Mouse (Mus musculus) bone marrow macrophage, adult 2 months (primary cell): Measurements from ENCODE around the gene Gcdh. TPM values are rescaled to one million over a fixed set of nuclear protein-coding genes. Genes with fewer than 3 reads are reported as not detected.
A peak's percentile ranks its signal among the peaks of the same experiment; 100 is the strongest.

Experiments
- H3K27ac ChIP-seq: 2 replicates; pipeline ENCODE4 v1.5.1; 2012; ENCODE audit warnings: low read depth, low read length; ENCODE audit not compliant: insufficient read depth
- H3K4me1 ChIP-seq: 2 replicates; pipeline ENCODE4 v1.6.1; 2012; ENCODE audit warnings: low read length; ENCODE audit not compliant: control insufficient read depth, insufficient read depth
- H3K4me3 ChIP-seq: 2 replicates; pipeline ENCODE4 v1.5.1; 2012; ENCODE audit warnings: mild to moderate bottlenecking, low read length, moderate library complexity; ENCODE audit not compliant: insufficient read depth
- CTCF ChIP-seq: IDR thresholded peaks from 2 replicates; pipeline ENCODE4 v1.5.1; 2012; ENCODE audit warnings: low read depth, mild to moderate bottlenecking, low read length, moderate library complexity
- POLR2A ChIP-seq: IDR thresholded peaks from 2 replicates; pipeline ENCODE4 v1.6.1; 2012; ENCODE audit warnings: mild to moderate bottlenecking, low read depth, low read length, borderline replicate concordance
- polyA plus RNA-seq: library from polyadenylated mRNA; stranded (reverse); fragments of >200 nt; gene quantifications from 2 replicates; pipeline ENCODE4 v1.2.4, GENCODE M21; 2012; ENCODE audit not compliant: missing spikeins, insufficient read depth, insufficient read length

Gcdh gene
- 13.4 and 17.6 TPM in 2 replicates for polyA plus RNA-seq

DNA sequence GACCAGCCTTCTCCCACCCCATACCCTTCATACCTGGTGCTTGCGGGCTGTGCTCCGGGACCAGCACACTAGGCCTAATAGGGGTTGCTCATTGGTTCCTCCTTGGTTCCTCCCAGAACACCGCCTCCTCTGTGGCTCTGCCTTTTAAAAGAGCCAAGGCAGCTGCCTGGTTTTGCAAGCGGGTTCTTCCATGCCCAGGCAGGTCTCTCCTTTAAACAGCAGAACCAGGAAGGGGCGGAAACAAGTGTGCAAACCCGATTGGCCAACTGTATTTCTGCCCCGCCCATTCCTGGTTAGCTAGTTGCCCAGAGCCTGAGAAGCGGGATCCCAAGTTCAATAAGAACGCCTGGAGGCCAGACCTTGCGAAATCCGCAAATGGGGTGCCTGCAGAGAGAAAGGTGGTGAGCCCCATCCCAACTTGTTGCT, at the start of gene Gcdh:
Gene Gcdh (minus strand): TSS at position 213 of the 426 bp plus-strand sequence.
- Histone ChIP-seq H3K4me3 (peak within 1 kb of the TSS; percentile 91), H3K27ac (no peak within 1 kb of the TSS), H3K4me1 (0 out of 2 replicates have a peak, but pooled peaks cover 2% of the 10 kb centered on the region)
- TF ChIP-seq POLR2A (no peak), CTCF (no peak)

DNA sequence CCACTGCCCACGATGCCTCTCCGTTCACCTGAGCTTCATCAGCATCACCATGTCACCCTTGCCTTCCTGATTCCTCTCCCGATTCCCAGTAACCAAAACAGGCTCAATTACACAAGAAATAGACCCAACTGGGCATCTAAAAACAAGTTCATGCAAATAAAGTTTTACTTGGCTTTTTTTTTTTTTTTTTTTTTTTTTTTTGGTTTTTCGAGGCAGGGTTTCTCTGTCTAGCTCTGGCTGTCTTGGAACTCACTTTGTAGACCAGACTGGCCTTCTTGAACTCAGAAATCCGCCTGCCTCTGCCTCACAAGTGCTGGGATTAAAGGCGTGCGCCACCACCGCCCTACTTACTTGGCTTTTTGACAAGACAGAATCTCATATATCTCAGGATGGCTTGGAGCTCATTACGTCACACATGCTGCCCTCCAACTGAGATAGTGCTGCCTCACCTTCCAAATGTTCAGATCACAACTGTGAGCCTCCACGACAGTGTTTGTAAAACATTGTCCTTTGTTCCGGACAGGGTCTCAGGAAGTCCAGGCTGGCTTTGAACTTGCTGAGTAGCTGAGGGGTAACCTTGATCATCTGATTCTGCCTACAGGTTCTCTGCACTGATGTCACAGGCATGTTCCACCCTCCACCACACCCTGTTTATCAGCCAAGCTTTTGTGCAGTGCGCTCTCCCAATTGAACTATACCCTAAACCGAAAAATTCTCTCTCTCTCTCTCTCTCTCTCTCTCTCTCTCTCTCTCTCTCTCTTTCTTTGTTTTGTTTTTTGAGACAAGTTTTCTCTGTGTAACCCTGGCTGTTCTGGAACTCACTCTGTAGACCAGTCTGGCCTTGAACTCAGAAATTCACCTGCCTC, 44.1 kb upstream of the Gcdh start:
- Histone ChIP-seq H3K27ac (no peak overlapping the region), H3K4me3 (no peak overlapping the region), H3K4me1 (no peaks in the 10 kb centered on the region)
- TF ChIP-seq CTCF (no peak), POLR2A (no peak)

DNA sequence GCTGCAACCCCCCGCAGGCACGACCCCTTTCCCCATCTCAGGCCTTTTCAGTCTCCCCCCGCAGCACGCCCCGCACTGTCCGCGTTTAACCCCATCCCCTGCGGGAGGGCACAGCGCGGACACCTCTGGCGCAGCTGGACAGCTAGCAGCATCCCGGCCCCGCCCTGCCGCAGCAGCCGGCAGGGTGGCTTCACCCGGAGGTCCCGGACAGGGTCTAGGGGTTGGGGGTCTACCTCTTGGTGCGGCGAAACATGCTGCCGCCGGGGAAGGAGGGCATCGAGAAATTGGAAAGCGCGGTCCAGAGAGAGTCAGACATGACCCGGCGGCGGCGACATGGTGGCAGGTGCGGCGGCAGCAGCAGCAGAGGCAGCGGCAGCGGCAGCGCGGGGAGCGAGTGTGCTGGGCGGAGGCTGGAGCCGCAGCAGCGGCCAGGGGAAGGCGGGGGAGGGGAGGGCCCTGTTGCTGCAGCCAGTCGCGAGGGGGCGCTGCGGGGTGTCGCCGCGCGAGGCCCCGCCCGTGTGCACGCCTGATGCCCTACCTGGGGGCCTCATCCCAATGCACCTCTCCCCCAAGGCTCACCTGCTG, 43.3 kb upstream of the Gcdh start, which contains the start of gene Mast1:
Gene Mast1 (minus strand): TSS at position 398 of the 585 bp plus-strand sequence.
- no peak within 1 kb of the TSS for H3K27ac ChIP-seq
- H3K4me1 ChIP-seq = no peaks in the 10 kb centered on the region
- peak; percentile 56 for TF ChIP-seq CTCF
- no peak for TF ChIP-seq POLR2A
- peak within 1 kb of the TSS; percentile 49 for H3K4me3 ChIP-seq

DNA sequence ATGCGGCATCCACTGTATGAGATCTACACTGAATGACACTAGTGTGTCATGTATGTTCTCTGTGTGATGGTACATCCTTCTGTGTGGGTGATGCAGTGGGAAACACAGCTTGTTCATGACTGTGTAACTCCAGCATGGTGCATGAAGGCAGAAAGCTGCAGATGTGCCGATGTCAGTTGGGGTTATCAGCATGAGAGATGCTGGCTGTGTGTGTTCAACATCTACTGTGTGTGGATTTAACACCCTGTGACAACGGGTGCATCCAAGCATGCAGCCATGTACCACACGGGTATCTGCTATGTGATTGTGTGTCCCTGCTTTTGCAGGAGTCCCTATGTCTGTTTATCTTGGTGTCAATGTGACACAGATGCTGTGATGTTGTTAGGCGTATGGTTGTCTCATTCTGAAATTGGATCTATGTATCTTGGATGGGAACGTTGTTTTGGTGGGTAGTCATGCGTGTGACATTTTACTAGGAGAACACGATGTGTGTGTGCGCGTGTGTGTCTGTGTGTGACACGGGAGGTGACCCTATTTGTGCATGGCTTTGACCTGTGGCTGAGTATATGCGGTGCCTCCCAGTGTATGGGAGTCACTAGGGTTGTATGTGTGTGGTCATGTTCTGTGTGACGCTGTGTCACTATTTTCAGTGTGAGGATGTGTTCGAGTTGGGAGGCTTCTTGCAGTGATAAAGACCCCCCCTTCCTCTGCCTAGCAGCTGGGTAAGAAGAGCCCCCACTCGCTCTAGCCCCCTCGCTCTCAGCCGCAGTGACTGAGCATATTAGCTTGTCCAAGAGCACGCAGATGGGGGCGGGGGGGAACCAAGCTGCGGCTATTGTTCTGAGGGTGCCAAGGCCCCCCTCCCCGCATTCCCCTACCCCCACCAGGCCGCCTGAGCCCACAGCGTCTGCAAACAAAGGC, 42.6 kb upstream of the Gcdh start:
- Histone ChIP-seq H3K4me3 (peak overlapping the region; percentile 49; the same call in 1 of the 2 replicates), H3K27ac (no peak overlapping the region), H3K4me1 (no peaks in the 10 kb centered on the region)
- no peak for TF ChIP-seq CTCF
- no peak for TF ChIP-seq POLR2A

DNA sequence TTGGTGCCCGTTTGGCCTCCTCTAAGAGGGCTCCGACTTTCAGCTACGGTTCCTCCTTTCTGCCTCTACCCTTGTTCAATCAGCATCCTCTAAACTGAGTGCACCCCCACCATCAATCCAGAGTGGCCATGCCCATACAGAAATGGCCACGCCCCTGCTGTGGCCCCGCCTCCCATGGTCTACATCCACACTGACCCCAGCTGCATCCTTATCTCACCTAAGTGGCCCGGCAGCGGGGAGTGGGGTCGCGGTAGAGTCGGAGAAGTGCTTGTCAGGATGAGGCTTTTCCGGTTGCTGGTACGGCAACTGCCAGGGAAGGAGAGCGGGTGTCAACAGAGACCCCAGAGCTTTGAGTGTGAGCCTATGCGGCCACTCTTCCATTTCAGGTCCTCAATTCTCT, 41.8 kb upstream of the Gcdh start:
- Histone ChIP-seq H3K27ac (no peak overlapping the region), H3K4me1 (no peaks in the 10 kb centered on the region), H3K4me3 (no peak overlapping the region)
- no peak for TF ChIP-seq CTCF
- TF ChIP-seq POLR2A = no peak

DNA sequence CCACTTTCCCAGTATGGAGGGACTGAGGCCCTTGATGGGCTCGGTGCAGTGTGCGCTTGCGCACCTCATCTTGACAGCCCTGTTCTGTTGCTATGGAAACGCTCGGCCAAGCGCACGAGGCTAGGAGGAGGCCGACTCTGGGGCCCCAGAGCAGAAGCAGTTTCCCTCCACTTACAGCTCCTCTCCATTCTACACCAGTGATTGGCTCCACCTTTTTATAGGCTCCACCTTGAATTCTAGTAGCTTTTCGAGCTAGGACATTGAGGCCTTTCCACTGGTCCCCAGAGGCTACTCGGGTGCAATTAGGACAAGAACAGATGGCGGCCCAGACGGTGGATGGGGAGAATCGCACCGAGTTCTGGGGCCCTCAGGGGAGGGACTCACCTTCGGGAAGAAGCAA, 41.1 kb upstream of the Gcdh start:
- no peaks in the 10 kb centered on the region for H3K4me1 ChIP-seq
- H3K27ac ChIP-seq = no peak overlapping the region
- TF ChIP-seq CTCF (no peak), POLR2A (no peak)
- no peak overlapping the region for H3K4me3 ChIP-seq

DNA sequence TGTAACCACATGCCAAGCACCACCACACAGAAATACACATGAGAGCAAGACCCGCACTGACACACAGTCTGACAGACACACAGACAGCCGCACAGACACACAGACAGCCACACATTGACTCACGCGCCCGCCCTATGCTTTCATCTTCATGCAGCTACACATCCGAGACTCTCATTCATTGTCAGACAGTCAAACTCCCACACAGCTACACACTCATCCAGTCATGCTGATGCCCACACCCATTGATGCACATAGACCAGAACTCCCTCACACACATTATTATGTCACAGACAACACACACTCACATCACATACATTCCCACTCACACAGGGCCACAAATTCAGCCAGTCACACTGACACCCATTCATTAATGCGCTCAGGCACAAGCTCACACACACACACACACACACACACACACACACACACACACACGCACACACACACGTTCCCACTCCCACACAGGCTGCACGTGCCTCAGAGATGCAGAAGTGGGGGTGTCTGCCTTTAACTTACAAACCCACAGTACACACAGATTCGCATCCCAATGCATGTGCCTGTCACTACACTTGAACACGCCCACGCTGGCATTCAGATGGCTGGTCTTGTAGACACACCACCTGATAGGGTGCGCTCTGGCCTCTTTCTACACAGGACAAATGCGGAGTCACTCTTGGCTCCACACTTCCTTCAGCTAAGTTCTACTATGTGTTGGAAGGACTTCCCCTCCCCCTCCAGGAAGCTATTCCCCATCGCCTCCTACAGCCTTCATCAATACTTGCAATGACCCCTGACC, 40.2 kb upstream of the Gcdh start:
- H3K4me3 ChIP-seq = no peak overlapping the region
- TF ChIP-seq POLR2A = no peak
- TF ChIP-seq CTCF = no peak
- H3K27ac ChIP-seq = no peak overlapping the region
- no peaks in the 10 kb centered on the region for H3K4me1 ChIP-seq

DNA sequence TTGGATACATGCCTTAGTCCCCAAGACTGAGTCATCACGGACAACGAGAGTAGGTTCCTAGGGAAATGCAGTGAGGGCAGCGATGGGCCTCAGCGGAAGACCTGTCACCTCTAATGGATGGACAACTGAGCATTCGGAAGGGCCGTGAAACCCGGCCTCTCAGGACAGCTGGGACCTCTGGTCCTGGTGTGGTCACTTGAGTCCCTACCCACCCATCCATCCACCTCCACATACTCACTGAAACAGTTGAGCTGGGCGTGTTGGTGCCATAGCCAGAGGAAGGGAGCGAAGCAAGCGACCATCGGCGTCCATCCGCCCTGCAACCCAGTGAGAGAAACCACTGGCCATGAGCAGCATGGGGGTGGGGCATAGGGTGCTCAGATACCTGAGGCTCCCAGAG, 36.9 kb upstream of the Gcdh start:
- TF ChIP-seq CTCF (no peak), POLR2A (no peak)
- 0 out of 2 replicates have a peak, but pooled peaks cover under 1% of the 10 kb centered on the region for H3K4me1 ChIP-seq
- H3K27ac ChIP-seq = no peak overlapping the region

More for the DNA sequence above, 36.9 kb upstream of the Gcdh start:
- no peak overlapping the region for H3K4me3 ChIP-seq
